Mouse (Mus musculus): ENCODE measurements around the gene Cuedc1. TPM values are rescaled to one million over a fixed set of nuclear protein-coding genes. Genes with fewer than 3 reads are reported as not detected.

The Cuedc1 gene
- polyA plus RNA-seq, 1 experiment = 21.9 TPM

- Histone ChIP-seq H3K9me3 (replicated peaks; ENCODE audit: control insufficient read depth, insufficient read depth, low read length, poor library complexity, severe bottlenecking) (no peaks in the 10 kb centered on the region), H3K36me3 (ENCODE audit: control insufficient read depth, insufficient read depth, low read length, poor library complexity, severe bottlenecking) (no peaks in the 10 kb centered on the region), H3K9ac (ENCODE audit: low read depth, poor library complexity, severe bottlenecking) (no peak overlapping the region), H3K4me1 (ENCODE audit: control insufficient read depth, insufficient read depth, low read length) (peaks cover 5% of the 10 kb centered on the region), H3K4me3 (ENCODE audit: low read depth, low read length) (no peak overlapping the region), H3K27me3 (ENCODE audit: control insufficient read depth, insufficient read depth, low read length, poor library complexity, severe bottlenecking) (no peaks in the 10 kb centered on the region; the same call in 1 of the 2 replicates), H3K27ac (ENCODE audit: insufficient read depth, low read length) (no peak overlapping the region)
- no peak for TF ChIP-seq POLR2A (IDR thresholded peaks at IDR 0.05; ENCODE audit: insufficient read depth, low read length)
- no peak for TF ChIP-seq CTCF (IDR thresholded peaks at IDR 0.05; ENCODE audit: low read depth, low read length)
- no peak for TF ChIP-seq EP300 (IDR thresholded peaks at IDR 0.05; ENCODE audit: insufficient read depth, low read depth, low read length)
These were observed 14.9 kb downstream of the Cuedc1 start for GRCm38 (mm10) chr11:88112677-88113333.

GRCm38 (mm10) chr11:88113543-88114271 is 15.8 kb downstream of the Cuedc1 start:
- Histone ChIP-seq H3K9me3 (replicated peaks; ENCODE audit: control insufficient read depth, insufficient read depth, low read length, poor library complexity, severe bottlenecking) (no peaks in the 10 kb centered on the region), H3K4me3 (ENCODE audit: low read depth, low read length) (no peak overlapping the region), H3K27ac (ENCODE audit: insufficient read depth, low read length) (no peak overlapping the region), H3K9ac (ENCODE audit: low read depth, poor library complexity, severe bottlenecking) (no peak overlapping the region), H3K27me3 (ENCODE audit: control insufficient read depth, insufficient read depth, low read length, poor library complexity, severe bottlenecking) (no peaks in the 10 kb centered on the region; the same call in 1 of the 2 replicates), H3K36me3 (ENCODE audit: control insufficient read depth, insufficient read depth, low read length, poor library complexity, severe bottlenecking) (no peaks in the 10 kb centered on the region), H3K4me1 (ENCODE audit: control insufficient read depth, insufficient read depth, low read length) (peaks cover 5% of the 10 kb centered on the region)
- TF ChIP-seq EP300 (IDR thresholded peaks at IDR 0.05; ENCODE audit: insufficient read depth, low read depth, low read length) (no peak), POLR2A (IDR thresholded peaks at IDR 0.05; ENCODE audit: insufficient read depth, low read length) (no peak), CTCF (IDR thresholded peaks at IDR 0.05; ENCODE audit: low read depth, low read length) (no peak)

- TF ChIP-seq POLR2A (IDR thresholded peaks at IDR 0.05; ENCODE audit: insufficient read depth, low read length) (no peak), CTCF (IDR thresholded peaks at IDR 0.05; ENCODE audit: low read depth, low read length) (no peak), EP300 (IDR thresholded peaks at IDR 0.05; ENCODE audit: insufficient read depth, low read depth, low read length) (0 out of 2 replicates have a peak, but pooled peaks have one; percentile 15)
- no peak overlapping the region for H3K27ac ChIP-seq (ENCODE audit: insufficient read depth, low read length)
- H3K4me3 ChIP-seq (ENCODE audit: low read depth, low read length) = no peak overlapping the region
- peaks cover 5% of the 10 kb centered on the region for H3K4me1 ChIP-seq (ENCODE audit: control insufficient read depth, insufficient read depth, low read length)
- no peaks in the 10 kb centered on the region for H3K36me3 ChIP-seq (ENCODE audit: control insufficient read depth, insufficient read depth, low read length, poor library complexity, severe bottlenecking)
- H3K9me3 ChIP-seq (replicated peaks; ENCODE audit: control insufficient read depth, insufficient read depth, low read length, poor library complexity, severe bottlenecking) = no peaks in the 10 kb centered on the region
- no peak overlapping the region for H3K9ac ChIP-seq (ENCODE audit: low read depth, poor library complexity, severe bottlenecking)
- H3K27me3 ChIP-seq (ENCODE audit: control insufficient read depth, insufficient read depth, low read length, poor library complexity, severe bottlenecking) = no peaks in the 10 kb centered on the region; the same call in 1 of the 2 replicates
These were observed 17.0 kb downstream of the Cuedc1 start for GRCm38 (mm10) chr11:88114871-88115301.

GRCm38 (mm10) chr11:88116568-88116967 is 18.7 kb downstream of the Cuedc1 start:
- Histone ChIP-seq H3K9ac (ENCODE audit: low read depth, poor library complexity, severe bottlenecking) (no peak overlapping the region), H3K36me3 (ENCODE audit: control insufficient read depth, insufficient read depth, low read length, poor library complexity, severe bottlenecking) (no peaks in the 10 kb centered on the region), H3K27me3 (ENCODE audit: control insufficient read depth, insufficient read depth, low read length, poor library complexity, severe bottlenecking) (no peaks in the 10 kb centered on the region; the same call in 1 of the 2 replicates), H3K9me3 (replicated peaks; ENCODE audit: control insufficient read depth, insufficient read depth, low read length, poor library complexity, severe bottlenecking) (no peaks in the 10 kb centered on the region), H3K27ac (ENCODE audit: insufficient read depth, low read length) (no peak overlapping the region), H3K4me3 (ENCODE audit: low read depth, low read length) (no peak overlapping the region), H3K4me1 (ENCODE audit: control insufficient read depth, insufficient read depth, low read length) (peaks cover 3% of the 10 kb centered on the region)
- no peak for TF ChIP-seq CTCF (IDR thresholded peaks at IDR 0.05; ENCODE audit: low read depth, low read length)
- TF ChIP-seq POLR2A (IDR thresholded peaks at IDR 0.05; ENCODE audit: insufficient read depth, low read length) = no peak
- no peak for TF ChIP-seq EP300 (IDR thresholded peaks at IDR 0.05; ENCODE audit: insufficient read depth, low read depth, low read length)

GRCm38 (mm10) chr11:88117356-88118090 is 19.7 kb downstream of the Cuedc1 start:
- H3K27me3 ChIP-seq (ENCODE audit: control insufficient read depth, insufficient read depth, low read length, poor library complexity, severe bottlenecking) = no peaks in the 10 kb centered on the region; the same call in 1 of the 2 replicates
- no peaks in the 10 kb centered on the region for H3K9me3 ChIP-seq (replicated peaks; ENCODE audit: control insufficient read depth, insufficient read depth, low read length, poor library complexity, severe bottlenecking)
- TF ChIP-seq EP300 (IDR thresholded peaks at IDR 0.05; ENCODE audit: insufficient read depth, low read depth, low read length) (no peak), POLR2A (IDR thresholded peaks at IDR 0.05; ENCODE audit: insufficient read depth, low read length) (no peak), CTCF (IDR thresholded peaks at IDR 0.05; ENCODE audit: low read depth, low read length) (no peak)
- H3K4me1 ChIP-seq (ENCODE audit: control insufficient read depth, insufficient read depth, low read length) = peaks cover 4% of the 10 kb centered on the region
- H3K9ac ChIP-seq (ENCODE audit: low read depth, poor library complexity, severe bottlenecking) = no peak overlapping the region
- H3K36me3 ChIP-seq (ENCODE audit: control insufficient read depth, insufficient read depth, low read length, poor library complexity, severe bottlenecking) = no peaks in the 10 kb centered on the region
- no peak overlapping the region for H3K27ac ChIP-seq (ENCODE audit: insufficient read depth, low read length)
- H3K4me3 ChIP-seq (ENCODE audit: low read depth, low read length) = no peak overlapping the region
